Mouse (Mus musculus) hindbrain, embryonic 14.5 days (tissue): Measurements from ENCODE around the gene Esf1. TPM values are rescaled to one million over a fixed set of nuclear protein-coding genes. Genes with fewer than 3 reads are reported as not detected.

ENCODE experiments used
- ATAC-seq: fragments of 200-750 bp; cut with Nextera tagmentation; 2 replicates; pipeline ENCODE4 v1.8.0; 2017; ENCODE audit warnings: moderate number of reproducible peaks, mild to moderate bottlenecking, moderate TSS enrichment, moderate library complexity; ENCODE audit not compliant: low FRiP score
- DNase-seq: peaks from one replicate; pipeline ENCODE4 v3.0.0-alpha.2; 2015; ENCODE audit warnings: low spot score
- H3K27ac ChIP-seq: fragments of 300-500 bp; sonication (generic); 2 replicates; pipeline ENCODE4 v1.5.1; 2014; ENCODE audit warnings: mild to moderate bottlenecking, moderate library complexity
- H3K27me3 ChIP-seq: fragments of 300-500 bp; sonication (generic); 2 replicates; pipeline ENCODE4 v1.6.1; 2014; ENCODE audit warnings: mild to moderate bottlenecking, low read length, mixed read lengths; ENCODE audit not compliant: control insufficient read depth, insufficient read depth
- H3K36me3 ChIP-seq: fragments of 300-500 bp; sonication (generic); replicated peaks from 2 replicates; pipeline ENCODE4 v1.6.1; 2014; ENCODE audit not compliant: control insufficient read depth, insufficient read depth
- H3K4me1 ChIP-seq: fragments of 300-500 bp; sonication (generic); replicated peaks from 2 replicates; pipeline ENCODE4 v1.6.1; 2014; ENCODE audit warnings: antibody characterized with exemption, low read length, mixed read lengths; ENCODE audit not compliant: control insufficient read depth, insufficient read depth
- H3K4me2 ChIP-seq: fragments of 300-500 bp; sonication (generic); replicated peaks from 2 replicates; pipeline ENCODE4 v1.6.1; 2014; ENCODE audit warnings: mild to moderate bottlenecking, moderate library complexity
- H3K4me3 ChIP-seq: fragments of 300-500 bp; sonication (generic); replicated peaks from 2 replicates; pipeline ENCODE4 v1.5.1; 2014; ENCODE audit warnings: mild to moderate bottlenecking, low read length
- H3K9ac ChIP-seq: fragments of 300-500 bp; sonication (generic); 2 replicates; pipeline ENCODE4 v1.6.1; 2014
- H3K9me3 ChIP-seq: fragments of 300-500 bp; sonication (generic); 2 replicates; pipeline ENCODE4 v1.6.1; 2016; ENCODE audit warnings: low read length; ENCODE audit not compliant: control insufficient read depth
- WGBS: fragments of 180-500 bp; shearing (Covaris S2); extraction: QIAGEN DNeasy Blood & Tissue Kit; methylation state at CpG from one replicate; pipeline ENCODE4 v1.1.7; 2014; 5-methylcytosine and 5-hydroxymethylcytosine counted together
- polyA plus RNA-seq: library from polyadenylated mRNA; unstranded; fragments of >200 nt; fragmentation: Nextera tagmentation; extraction: Ambion mirVana; gene quantifications from 2 replicates; pipeline ENCODE4 v1.2.1, GENCODE M21; 2014

Gene Esf1
- polyA plus RNA-seq, 1 experiment from 2014 or later, result 16.0 TPM

DNA sequence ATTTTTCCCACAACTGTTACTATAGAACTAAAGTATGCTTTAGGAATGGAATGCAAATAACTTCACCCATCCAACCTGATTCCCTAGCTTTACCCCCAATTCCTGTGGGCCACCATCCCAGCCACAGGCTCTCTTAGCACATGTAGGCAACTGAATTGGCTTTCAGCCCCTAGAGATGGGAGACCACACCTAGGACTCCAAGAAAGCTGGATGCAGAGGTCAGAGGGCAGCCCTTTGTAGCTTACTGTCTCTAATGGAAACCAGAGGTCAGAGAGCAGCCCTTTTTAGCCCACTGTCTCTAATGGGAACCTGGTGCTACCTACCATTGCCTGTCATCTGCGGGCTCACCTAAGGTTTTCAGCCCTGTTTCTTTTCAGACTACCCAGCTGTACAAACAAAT is 92.9 kb downstream of the Esf1 start:
- Histone ChIP-seq H3K4me3 (no peak overlapping the region), H3K36me3 (no peaks in the 10 kb centered on the region), H3K27ac (no peak overlapping the region), H3K27me3 (no peaks in the 10 kb centered on the region), H3K9me3 (no peaks in the 10 kb centered on the region), H3K9ac (no peak overlapping the region), H3K4me1 (no peaks in the 10 kb centered on the region), H3K4me2 (no peak overlapping the region)
- no peak for ATAC-seq
- DNase-seq, result no peak
- 26% methylated on average over 1 of the region's 1 CpGs for WGBS

DNA sequence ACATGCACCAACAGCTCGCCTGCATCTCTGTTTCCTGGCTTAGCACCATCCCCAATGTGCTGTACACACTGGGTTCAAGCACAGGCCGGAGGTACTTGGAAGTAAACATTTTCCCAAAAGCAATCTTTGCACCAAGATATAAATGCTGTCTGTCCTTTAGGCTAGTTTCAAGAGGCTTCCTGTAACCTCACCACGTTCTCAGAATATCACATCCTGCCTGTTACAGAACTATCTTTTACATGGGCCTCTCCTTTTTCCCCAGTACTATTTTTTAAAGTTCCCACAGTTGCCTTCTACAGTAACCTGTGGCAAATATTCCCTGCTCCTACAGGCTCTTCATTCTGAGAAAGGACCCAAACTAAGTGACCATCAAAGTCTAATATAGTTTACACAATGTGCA is 95.2 kb downstream of the Esf1 start:
- no peak for DNase-seq
- H3K27ac ChIP-seq, result no peak overlapping the region
- WGBS, result 87% methylated on average over 3 of the region's 3 CpGs
- H3K4me2 ChIP-seq, result no peak overlapping the region
- no peak for ATAC-seq
- H3K9me3 ChIP-seq, result no peaks in the 10 kb centered on the region
- H3K27me3 ChIP-seq, result no peaks in the 10 kb centered on the region; the same call in 1 of the 2 replicates
- H3K4me3 ChIP-seq, result no peak overlapping the region
- no peak overlapping the region for H3K9ac ChIP-seq
- no peaks in the 10 kb centered on the region for H3K4me1 ChIP-seq
- H3K36me3 ChIP-seq, result no peaks in the 10 kb centered on the region

Other genes with a start within 250 kb of the Esf1 start
- 20.5 and 21.2 TPM in 2 replicates for gene Tasp1, start 103.8 kb downstream of the Esf1 start, polyA plus RNA-seq
- gene Gm17374, start 18.5 kb downstream of the Esf1 start, polyA plus RNA-seq, result not detected in 2 replicates
- gene Ndufaf5, start 85 bp upstream of the Esf1 start, polyA plus RNA-seq, result 61.7 and 62.3 TPM in 2 replicates
- gene Sel1l2, start 219.1 kb upstream of the Esf1 start, polyA plus RNA-seq, result not detected in 2 replicates
- 61.7 and 62.2 TPM in 2 replicates for gene Macrod2, start 224.7 kb upstream of the Esf1 start, polyA plus RNA-seq